Mouse (Mus musculus) right cerebral cortex, postnatal 14 days (tissue): Measurements from ENCODE around the gene Ctnnb1.
A peak's percentile ranks its signal among the peaks of the same experiment; 100 is the strongest.

Source experiments
- DNase-seq: peaks from one replicate; pipeline ENCODE4 v3.0.0; 2022

The Ctnnb1 gene

DNA sequence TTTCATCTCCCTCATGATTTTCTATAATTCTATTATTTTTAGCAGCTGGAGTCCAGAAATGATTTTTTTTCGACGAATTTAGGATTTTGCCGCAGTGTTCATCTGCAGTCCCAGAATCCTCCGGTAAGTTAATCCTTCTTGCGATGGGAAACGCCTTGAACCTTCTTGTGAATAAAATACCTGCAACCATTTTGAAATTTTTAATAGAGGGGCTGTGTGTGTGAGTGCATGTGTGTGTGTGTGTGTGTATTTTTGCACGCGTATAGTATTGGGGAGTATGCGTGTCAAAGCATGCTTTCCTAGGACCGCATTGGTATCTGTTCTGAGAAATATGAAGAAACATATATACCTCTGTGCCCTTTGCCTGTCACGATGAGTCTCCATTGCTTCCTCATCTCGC lies 1.0 kb downstream of the Ctnnb1 start:
- DNase-seq = no peak

DNA sequence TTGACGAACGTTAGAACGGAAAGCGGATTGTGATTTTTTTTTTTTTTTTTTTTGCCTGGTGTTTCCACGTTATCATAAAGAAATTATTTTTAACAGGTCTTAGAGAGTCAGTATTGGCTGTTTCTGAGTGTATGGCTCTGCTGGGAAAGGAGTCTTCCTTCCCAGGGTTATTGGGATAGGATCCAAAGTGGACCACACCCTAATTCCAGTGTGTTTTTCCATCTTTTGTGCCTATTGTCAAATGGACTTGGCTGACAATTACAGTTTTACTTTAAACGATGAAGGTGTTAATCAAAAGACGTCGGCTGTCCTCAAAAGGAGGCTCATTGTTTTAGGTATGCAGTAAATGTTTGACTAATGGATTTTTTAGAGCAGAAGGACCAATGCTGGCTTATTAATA lies 1.8 kb downstream of the Ctnnb1 start:
- no peak for DNase-seq

DNA sequence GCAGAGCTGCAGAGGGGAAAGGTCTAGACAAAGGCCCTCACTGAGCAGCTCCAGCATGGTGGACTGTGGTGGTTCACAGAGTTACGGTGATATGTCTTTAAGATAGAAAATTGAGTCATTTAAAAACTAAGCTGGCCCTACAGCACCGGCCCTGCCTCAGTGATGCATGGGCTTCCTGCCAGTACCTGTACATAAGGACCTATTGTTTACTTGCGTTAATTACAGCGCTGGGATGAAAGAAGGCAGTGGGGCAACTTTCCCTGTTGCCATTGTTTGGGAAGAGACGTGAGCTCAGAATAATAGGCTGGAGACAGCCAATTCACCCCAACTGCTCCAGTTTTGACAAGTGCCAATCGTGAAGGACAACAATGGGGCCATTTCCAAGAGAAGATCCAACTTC lies 3.4 kb downstream of the Ctnnb1 start:
- DNase-seq = no peak

DNA sequence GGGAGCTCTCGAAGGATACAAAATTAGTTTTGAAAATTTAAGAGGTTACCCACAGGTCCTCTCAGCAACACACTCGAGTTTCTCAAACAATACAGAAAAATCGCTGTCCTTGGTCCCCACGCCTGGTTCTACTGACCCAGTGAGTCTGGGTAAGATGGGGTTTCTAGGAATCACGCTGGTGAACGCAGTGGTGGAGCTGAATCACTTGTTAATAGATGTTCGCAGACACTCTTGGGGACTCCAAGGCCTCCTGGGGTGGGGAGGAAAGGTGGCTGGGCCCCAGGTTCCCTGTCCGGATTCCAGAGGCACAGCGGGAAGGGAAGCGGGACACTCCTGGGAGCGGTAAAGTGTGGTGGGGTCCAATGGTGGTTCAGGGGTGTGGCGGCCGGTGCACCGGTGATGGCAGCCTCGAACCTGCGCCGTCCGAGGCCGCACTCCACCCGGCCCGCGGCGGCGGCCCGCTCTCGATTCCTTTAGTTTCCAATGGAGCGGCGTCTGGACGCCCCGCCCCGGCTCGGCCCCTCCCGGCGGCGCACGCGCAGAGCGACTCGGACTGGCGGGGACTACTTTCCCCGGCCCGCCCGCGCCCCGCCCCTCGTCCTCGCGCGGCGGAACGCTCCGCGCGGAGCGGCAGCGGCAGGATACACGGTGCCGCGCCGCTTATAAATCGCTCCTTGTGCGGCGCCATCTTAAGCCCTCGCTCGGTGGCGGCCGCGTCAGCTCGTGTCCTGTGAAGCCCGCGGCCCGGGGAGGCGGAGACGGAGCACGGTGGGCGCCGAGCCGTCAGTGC lies 4.0 kb downstream of the Ctnnb1 start:
- DNase-seq = peak; percentile 96

DNA sequence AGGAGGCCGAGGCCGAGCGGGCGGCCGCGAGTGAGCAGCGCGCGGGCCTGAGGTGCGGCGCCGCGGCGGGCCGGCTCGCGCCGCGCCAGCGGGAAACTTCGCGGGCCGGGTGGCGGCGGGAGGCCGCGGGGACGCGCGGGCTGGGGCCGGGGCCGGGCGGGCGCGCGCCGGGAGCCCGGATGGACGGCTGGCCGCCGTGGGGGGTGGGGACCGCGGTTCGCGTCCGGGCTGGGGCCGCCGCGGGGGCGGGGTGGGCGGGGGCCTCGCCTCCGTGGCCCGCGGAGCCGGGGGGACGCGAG lies 4.5 kb downstream of the Ctnnb1 start:
- peak; percentile 51 for DNase-seq

DNA sequence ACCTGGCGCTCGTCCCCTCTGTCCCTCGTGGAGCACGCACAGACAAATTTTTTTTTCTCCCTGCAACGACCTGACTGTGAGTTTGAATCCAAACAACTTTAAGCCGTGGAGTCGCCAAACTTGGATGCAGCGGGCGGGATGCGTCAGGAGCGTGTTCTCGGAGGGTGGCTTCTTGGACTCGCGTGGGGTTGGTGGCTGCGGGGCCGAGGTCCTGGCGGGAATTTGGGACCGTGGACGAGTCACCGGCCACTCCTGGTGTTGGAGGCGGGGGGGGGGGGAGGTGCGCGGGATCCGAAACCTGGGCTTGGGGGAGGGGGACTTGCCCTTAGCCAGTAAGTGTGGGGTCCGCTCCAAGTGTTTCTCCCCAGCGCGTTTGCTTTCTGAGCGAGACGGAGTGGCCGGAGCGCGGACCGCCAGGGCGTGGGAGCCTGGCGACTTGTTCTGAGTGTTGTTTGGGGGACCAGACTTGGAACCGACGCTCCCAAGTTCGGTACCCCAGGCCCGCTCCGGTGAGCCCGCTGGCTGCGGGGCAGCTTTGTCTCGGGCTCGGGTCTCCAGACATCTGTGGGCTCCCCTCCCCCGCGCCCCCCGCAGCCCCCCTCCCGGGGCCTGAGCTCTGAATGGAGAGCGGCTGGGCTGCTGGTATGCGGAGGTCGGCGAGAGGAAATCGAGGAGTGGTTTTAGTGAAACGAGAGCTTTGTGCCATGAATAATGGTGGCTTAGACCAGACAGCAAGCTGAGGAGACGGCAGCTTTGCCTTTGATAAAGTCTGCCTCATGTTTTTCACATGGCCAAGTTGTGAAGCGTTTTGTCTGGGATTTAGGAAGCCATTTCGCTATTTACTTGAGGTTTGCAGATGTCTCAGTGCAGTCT lies 5.1 kb downstream of the Ctnnb1 start:
- DNase-seq = peak; percentile 33

DNA sequence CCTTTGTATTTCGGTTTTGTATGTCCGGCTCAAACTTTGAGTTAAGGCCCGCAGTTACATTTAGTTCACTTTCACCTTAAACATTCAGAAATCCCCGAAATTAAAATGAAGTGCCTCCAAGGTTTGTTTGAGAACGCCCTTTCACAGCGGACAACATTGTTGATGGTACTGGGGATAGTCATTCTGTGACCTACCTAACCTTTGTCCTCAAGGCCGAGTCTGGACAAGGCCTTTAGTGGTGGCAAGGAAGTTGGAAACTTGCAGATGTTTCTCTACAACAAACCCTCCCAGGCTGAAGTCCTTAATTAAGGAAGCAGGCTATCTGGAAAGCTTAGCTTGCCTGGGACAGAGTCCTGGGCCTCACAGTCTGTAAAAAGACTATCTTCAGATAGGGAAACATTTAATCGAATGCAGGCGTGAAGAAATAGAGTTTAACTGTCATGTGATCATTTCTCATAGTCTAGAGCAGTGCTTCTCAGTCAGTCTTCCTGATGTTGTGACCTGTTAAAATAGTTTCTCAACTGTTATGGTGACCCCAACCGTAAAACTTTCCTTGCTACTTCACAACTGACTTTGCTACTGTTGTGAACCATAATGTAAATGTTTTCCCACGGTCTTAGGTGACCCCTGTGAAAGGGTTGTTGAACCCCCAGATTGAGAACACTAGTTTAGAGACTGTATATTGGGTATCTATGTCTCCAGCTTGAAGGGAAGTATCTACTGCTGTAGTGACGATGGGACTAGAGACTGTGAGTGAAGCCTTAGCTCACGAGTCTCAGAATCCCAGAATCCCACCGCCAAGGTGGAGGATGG lies 6.0 kb downstream of the Ctnnb1 start:
- DNase-seq = no peak

DNA sequence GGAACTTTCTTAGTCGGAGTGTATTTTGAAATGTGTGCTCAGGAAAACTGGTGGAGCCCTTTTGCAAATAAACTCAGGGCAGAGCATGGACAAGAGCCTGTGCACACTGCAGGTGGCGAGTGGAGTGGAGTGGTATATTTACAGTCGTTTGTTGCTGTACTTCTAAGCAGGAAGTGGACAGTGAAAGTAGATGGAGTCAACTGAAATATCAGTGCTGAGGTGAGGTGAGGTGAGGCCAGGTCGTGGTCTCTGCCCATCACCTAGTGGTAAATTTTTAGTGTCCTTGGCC lies 6.6 kb downstream of the Ctnnb1 start:
- DNase-seq = no peak

DNA sequence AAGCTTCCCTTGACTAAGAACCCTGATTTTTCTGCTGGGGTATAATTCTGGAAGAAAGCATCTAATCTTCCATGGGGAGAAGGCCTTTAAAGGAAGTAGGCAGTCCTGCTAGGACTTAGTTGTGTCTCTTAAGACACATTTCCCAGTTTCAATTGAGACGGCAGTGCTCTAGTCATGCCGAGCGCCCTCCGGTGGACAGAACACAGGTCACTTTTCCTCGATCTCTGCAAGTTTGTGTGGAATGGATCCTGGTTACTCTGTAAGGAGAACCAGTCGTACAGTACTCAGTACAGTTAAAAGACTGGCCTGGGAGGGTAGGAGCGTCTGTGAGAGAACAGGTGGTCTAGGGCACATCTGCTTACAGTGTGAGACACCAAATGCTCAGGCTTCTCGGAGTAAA lies 7.3 kb downstream of the Ctnnb1 start:
- peak; percentile 81 for DNase-seq

DNA sequence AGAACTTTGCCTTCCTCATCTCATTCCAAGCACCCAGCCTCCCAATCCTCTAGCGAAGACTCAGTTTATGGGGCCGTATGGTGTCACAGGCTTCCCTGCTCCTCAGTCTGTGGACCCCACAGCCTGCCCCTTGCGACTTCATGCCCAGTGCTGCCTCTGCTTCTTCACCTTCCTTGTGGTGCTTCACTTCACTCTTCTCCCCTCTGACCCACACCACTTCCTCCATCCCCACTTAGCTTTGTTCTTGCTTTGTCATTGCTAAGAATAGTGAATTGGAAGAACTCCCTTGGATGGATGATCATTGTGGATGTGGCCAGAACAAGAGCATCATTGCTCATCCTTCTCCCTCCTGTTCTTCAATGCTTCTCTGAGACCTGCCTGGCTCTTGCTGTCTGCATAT lies 11.8 kb downstream of the Ctnnb1 start:
- DNase-seq = no peak

DNA sequence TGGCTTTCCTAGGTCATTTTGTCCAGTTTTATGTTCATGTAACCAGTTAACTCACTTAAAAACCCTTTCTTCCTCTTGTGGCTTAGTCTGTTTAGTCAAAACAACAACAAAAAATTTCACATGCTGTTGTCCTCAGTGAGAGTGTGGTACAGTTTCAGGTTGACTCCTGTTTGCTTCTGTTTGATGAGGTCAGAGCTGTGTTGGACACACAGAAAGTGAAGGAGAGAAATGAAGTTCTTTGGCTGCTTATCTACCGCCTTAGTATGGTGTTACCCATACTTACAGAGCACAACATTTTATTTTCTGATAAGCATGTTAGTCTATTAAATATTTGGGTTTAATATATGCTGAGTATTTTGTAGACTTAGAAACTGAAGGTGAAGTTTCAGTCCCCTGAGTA lies 14.7 kb downstream of the Ctnnb1 start:
- DNase-seq = no peak

DNA sequence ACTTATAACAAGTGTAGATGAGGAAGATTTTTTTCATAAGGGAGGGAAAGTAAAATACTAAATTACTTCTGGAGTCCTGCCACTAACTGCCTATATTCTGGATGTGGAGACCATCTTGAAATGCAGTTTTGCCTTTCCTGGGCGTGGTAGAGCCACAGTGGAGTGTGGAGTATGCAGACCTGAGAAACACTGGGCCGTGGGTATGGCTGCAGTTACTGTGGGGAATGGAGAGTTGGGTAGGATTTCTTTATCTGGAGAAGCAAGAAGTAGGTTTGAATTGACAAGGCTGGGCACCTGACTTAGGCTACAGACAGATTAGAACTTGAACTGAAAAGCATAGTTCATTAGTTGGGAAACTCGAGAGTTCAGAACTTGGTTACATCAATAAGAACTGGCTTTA lies 15.2 kb downstream of the Ctnnb1 start:
- DNase-seq = no peak

DNA sequence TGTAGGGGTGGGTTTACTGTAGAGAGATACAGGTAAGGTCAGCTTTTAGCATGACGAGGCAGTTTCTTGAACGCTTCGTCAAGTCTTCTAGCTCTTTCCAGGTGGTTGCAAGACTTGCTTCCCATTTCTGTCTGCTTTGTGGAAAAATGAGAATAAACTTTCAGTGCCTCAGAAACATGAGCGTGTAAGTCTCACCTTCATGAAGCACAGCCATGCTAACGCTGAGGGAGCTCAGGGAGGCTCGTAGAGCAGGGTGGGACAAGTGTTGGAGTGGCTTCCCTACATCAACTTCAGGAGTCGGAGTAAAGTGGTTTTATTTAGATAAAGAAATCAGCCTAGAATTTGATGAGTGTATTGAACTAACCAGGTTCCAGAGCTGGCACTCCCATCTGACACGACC lies 17.1 kb downstream of the Ctnnb1 start:
- DNase-seq = no peak

DNA sequence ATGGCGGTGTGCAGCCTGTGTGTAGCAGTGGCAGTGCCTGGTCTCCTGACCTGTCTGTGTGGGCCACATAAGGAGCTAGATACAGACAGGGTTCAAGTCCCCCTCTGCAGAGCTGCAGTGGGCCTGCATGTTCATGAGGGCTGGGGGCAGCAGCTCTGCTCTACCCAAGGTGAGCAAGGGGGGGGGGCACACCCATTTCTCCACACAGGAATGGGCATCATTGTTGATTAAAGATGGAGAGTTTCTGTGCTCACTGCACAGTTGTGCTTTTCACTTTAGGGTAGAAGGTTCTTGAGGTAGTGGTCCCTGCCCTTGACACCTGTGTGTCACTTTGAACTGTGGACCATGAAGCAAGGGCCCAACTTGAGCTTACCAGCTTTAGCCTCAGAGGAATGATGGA lies 19.8 kb downstream of the Ctnnb1 start:
- DNase-seq = no peak

DNA sequence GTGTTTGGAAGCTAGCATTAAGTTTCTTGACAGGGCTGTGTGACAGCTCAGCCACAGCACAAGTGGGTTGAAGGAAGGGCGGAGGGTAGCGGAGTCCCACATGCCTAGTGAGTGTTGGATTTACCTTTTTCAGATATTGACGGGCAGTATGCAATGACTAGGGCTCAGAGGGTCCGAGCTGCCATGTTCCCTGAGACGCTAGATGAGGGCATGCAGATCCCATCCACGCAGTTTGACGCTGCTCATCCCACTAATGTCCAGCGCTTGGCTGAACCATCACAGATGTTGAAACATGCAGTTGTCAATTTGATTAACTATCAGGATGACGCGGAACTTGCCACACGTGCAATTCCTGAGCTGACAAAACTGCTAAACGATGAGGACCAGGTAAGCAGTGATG lies 21.7 kb downstream of the Ctnnb1 start:
- no peak for DNase-seq

DNA sequence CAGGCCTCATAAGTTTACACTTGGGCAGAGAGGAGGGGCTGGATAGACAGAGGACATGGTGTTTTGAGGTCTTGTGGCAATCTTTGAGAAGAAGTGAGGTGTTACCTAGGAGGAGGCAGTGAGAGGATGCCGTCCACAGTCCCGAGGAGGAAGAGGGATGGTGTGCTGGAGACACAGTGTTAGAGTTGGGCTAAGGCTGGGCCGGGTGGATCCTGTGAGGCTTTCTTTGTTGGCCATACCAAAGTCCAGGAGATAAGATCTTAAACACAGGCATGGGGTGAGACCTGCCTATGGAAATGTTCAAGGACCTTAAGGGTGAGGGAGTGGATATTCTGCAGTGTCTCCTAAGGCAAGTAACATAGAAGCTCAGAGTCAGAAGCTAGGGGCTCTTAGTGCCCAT lies 22.9 kb downstream of the Ctnnb1 start:
- DNase-seq = no peak

DNA sequence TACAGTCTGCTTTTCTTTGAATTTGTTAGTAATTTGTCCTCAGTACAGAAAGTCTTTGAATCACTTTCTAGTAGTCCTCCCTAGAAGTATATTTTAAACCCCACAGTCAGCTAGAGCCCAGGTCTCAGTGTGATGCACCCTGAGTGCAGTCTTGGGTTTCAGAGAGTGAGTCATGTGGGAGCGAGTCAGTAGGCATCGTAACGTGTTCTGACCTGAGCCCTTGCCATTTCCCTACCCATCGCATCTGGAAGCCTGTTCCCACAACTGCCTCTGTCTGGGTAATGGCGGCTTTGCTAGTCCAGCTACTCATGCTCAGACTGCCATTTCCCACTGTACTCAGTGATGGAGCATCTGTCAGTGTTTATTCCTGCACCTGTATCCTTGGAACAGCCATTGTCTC lies 29.0 kb downstream of the Ctnnb1 start:
- no peak for DNase-seq

DNA sequence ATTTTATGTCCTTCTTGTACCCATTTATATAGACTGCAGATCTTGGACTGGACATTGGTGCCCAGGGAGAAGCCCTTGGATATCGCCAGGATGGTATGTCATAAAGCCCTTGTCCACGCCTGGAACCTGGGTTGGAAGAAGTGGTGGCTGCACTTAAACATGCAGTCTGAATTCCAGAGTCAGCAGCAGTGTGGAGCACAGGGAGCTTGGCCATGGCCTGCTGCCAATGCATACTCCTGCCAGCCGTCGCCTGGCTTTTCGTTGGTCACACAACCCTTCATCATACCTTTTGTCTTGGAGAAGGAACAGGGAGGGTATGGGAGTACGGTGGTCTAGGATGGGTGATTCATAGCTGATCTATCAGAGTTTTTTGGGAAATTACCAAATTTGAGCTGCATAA lies 29.5 kb downstream of the Ctnnb1 start:
- DNase-seq = no peak

DNA sequence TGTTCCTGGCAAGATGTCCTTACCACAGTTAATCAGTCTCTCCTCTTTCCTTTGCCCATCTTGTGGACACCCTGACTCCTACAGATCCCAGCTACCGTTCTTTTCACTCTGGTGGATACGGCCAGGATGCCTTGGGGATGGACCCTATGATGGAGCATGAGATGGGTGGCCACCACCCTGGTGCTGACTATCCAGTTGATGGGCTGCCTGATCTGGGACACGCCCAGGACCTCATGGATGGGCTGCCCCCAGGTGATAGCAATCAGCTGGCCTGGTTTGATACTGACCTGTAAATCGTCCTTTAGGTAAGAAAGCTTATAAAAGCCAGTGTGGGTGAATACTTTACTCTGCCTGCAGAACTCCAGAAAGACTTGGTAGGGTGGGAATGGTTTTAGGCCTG lies 30.2 kb downstream of the Ctnnb1 start:
- no peak for DNase-seq

DNA sequence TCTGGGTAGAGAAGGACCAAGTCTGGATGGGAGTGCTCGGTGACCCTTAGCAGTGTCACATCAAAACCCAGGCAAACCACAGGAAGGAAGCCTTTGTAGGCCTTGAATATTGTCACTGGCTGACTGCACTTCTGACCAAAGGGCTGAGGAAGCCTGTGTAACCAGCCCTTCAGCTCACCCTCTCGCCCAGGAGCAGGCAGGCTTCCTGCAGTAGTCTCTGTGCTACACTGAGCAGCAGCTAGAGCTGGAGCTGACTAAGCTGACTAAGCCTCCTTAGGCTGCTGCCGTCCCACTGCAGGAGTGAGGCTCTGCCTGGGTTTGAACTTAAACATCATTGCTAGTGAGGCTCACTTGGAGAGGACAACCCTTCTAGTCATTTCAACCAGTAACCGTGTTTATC lies 31.6 kb downstream of the Ctnnb1 start:
- DNase-seq = no peak

DNA sequence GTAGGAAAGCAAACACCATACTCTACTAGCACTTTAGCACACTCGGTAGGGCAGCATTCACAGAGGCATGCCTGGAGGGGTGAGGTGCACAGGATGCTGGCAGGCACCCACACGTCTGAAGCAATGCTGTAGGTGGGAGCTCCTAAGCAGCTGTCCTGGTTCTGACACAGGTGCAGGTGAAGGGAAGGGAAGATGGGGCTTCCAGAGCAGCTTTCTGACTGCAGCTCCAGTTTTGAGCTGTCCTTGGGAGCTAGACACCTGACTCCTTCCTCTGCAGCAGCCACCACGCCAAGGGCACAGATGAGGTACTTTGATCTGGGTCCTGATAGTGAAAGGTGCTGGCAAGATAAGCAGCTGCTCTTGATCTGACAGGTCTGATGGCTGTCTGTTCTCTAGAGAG lies 32.5 kb downstream of the Ctnnb1 start:
- DNase-seq = no peak

DNA sequence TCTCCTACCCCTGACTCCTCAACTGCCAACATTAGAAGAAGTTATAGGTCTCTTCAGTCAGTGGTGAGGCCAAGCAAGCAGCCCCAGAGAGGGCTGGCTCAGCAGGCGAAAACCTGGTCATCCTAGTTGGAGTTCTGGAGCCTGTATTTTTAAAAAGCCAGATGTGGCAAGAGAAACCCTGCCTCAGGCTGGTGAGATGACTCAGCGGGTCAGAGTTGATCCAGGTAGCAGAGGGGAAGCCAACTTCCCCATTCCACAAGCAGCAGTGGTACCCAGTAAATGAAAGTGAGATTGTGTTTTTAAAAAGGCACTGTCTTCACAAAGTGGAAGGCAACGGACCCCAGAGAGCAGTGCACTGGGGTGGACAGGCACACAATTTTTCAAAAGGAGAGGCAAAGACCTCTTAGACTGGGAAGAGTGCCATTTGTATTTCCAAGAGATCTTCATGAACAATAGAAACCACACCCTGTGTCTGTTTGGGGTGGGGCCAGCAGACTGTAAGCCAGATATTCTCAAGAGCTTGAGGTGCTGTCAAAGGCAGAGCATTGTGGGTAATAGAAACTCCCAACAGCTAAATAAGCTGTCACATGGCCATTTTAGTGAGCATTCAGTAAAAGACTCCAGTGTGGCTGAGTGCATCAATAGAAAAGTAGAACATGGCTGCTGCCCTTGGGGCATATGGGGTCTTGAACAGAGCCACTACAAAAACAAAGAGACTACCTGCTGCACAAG lies 33.1 kb downstream of the Ctnnb1 start:
- no peak for DNase-seq

DNA sequence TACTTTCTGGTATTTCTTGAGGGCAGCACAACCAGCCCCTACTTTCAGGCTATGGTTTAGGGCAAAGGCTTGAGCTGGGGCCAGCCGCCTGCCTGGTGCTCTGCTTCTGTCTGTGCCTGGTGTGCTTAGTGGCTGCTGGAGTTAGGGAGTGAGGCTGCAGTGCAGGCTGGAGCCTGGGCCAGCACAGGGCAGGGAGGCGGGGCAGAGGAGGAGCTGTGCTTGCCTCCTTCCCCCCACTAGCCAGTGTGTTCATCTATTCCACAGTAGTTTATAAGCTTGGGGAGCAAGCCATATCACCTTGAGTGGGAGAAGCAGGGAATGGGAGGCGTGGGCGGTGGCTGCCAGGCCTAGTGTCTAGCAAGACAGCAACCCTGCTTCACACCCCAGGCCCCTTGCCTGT lies 34.1 kb downstream of the Ctnnb1 start:
- DNase-seq = no peak
